Mouse (Mus musculus): ENCODE measurements around the gene Hspb8. TPM values are rescaled to one million over a fixed set of nuclear protein-coding genes. Genes with fewer than 3 reads are reported as not detected.

The Hspb8 gene
- polyA plus RNA-seq, 1 experiment from 2014 or later: 34.9 TPM

- H3K9me3 ChIP-seq (replicated peaks; ENCODE audit: control insufficient read depth, low read length): no peaks in the 10 kb centered on the region
- no peak overlapping the region for H3K27ac ChIP-seq (ENCODE audit: low read depth, low read length)
- H3K27me3 ChIP-seq (ENCODE audit: control insufficient read depth, insufficient read depth, low read length): no peaks in the 10 kb centered on the region
- H3K4me2 ChIP-seq: no peak overlapping the region
- WGBS (ENCODE audit: insufficient replicate concordance): 39% methylated on average over 4 of the region's 4 CpGs
- H3K36me3 ChIP-seq (ENCODE audit: control insufficient read depth, insufficient read depth, low read length): no peaks in the 10 kb centered on the region
- H3K4me3 ChIP-seq (ENCODE audit: low read depth, low read length): no peak overlapping the region
- ATAC-seq (replicated peaks; ENCODE audit: insufficient number of reproducible peaks, low FRiP score, low TSS enrichment): no peak
- H3K9ac ChIP-seq (ENCODE audit: low read depth, low read length): no peak overlapping the region
- peaks cover 17% of the 10 kb centered on the region for H3K4me1 ChIP-seq (ENCODE audit: control insufficient read depth, insufficient read depth, low read length)
Measured at GRCm38 (mm10) chr5:116407321-116407720, 15.3 kb downstream of the Hspb8 start.

GRCm38 (mm10) chr5:116406507-116406906 is 16.2 kb downstream of the Hspb8 start:
- Histone ChIP-seq H3K9me3 (replicated peaks; ENCODE audit: control insufficient read depth, low read length) (no peaks in the 10 kb centered on the region), H3K9ac (ENCODE audit: low read depth, low read length) (no peak overlapping the region), H3K36me3 (ENCODE audit: control insufficient read depth, insufficient read depth, low read length) (no peaks in the 10 kb centered on the region), H3K27me3 (ENCODE audit: control insufficient read depth, insufficient read depth, low read length) (no peaks in the 10 kb centered on the region), H3K4me3 (ENCODE audit: low read depth, low read length) (no peak overlapping the region), H3K27ac (ENCODE audit: low read depth, low read length) (no peak overlapping the region), H3K4me1 (ENCODE audit: control insufficient read depth, insufficient read depth, low read length) (peaks cover 15% of the 10 kb centered on the region), H3K4me2 (no peak overlapping the region)
- ATAC-seq (replicated peaks; ENCODE audit: insufficient number of reproducible peaks, low FRiP score, low TSS enrichment): no peak
- WGBS (ENCODE audit: insufficient replicate concordance): 76% methylated on average over 3 of the region's 3 CpGs

- Histone ChIP-seq H3K36me3 (ENCODE audit: control insufficient read depth, insufficient read depth, low read length) (no peaks in the 10 kb centered on the region), H3K4me3 (ENCODE audit: low read depth, low read length) (no peak overlapping the region), H3K9me3 (replicated peaks; ENCODE audit: control insufficient read depth, low read length) (no peaks in the 10 kb centered on the region), H3K4me1 (ENCODE audit: control insufficient read depth, insufficient read depth, low read length) (peaks cover 10% of the 10 kb centered on the region), H3K4me2 (no peak overlapping the region), H3K27me3 (ENCODE audit: control insufficient read depth, insufficient read depth, low read length) (no peaks in the 10 kb centered on the region), H3K9ac (ENCODE audit: low read depth, low read length) (no peak overlapping the region), H3K27ac (ENCODE audit: low read depth, low read length) (no peak overlapping the region)
- WGBS (ENCODE audit: insufficient replicate concordance): 88% methylated on average over 1 of the region's 1 CpGs
- no peak for ATAC-seq (replicated peaks; ENCODE audit: insufficient number of reproducible peaks, low FRiP score, low TSS enrichment)
Measured at GRCm38 (mm10) chr5:116405934-116406333, 16.7 kb downstream of the Hspb8 start.

GRCm38 (mm10) chr5:116404063-116404462 is 18.6 kb downstream of the Hspb8 start:
- H3K4me2 ChIP-seq: no peak overlapping the region
- ATAC-seq (replicated peaks; ENCODE audit: insufficient number of reproducible peaks, low FRiP score, low TSS enrichment): no peak
- no peaks in the 10 kb centered on the region for H3K27me3 ChIP-seq (ENCODE audit: control insufficient read depth, insufficient read depth, low read length)
- 81% methylated on average over 2 of the region's 2 CpGs for WGBS (ENCODE audit: insufficient replicate concordance)
- no peak overlapping the region for H3K9ac ChIP-seq (ENCODE audit: low read depth, low read length)
- H3K36me3 ChIP-seq (ENCODE audit: control insufficient read depth, insufficient read depth, low read length): no peaks in the 10 kb centered on the region
- no peaks in the 10 kb centered on the region for H3K9me3 ChIP-seq (replicated peaks; ENCODE audit: control insufficient read depth, low read length)
- H3K4me1 ChIP-seq (ENCODE audit: control insufficient read depth, insufficient read depth, low read length): no peaks in the 10 kb centered on the region
- H3K27ac ChIP-seq (ENCODE audit: low read depth, low read length): no peak overlapping the region
- H3K4me3 ChIP-seq (ENCODE audit: low read depth, low read length): no peak overlapping the region

- no peak overlapping the region for H3K9ac ChIP-seq (ENCODE audit: low read depth, low read length)
- no peaks in the 10 kb centered on the region for H3K9me3 ChIP-seq (replicated peaks; ENCODE audit: control insufficient read depth, low read length)
- no peaks in the 10 kb centered on the region for H3K27me3 ChIP-seq (ENCODE audit: control insufficient read depth, insufficient read depth, low read length)
- no peak overlapping the region for H3K27ac ChIP-seq (ENCODE audit: low read depth, low read length)
- no peak for ATAC-seq (replicated peaks; ENCODE audit: insufficient number of reproducible peaks, low FRiP score, low TSS enrichment)
- no peaks in the 10 kb centered on the region for H3K4me1 ChIP-seq (ENCODE audit: control insufficient read depth, insufficient read depth, low read length)
- no peak overlapping the region for H3K4me3 ChIP-seq (ENCODE audit: low read depth, low read length)
- 75% methylated on average over 3 of the region's 3 CpGs for WGBS (ENCODE audit: insufficient replicate concordance)
- no peak overlapping the region for H3K4me2 ChIP-seq
- H3K36me3 ChIP-seq (ENCODE audit: control insufficient read depth, insufficient read depth, low read length): no peaks in the 10 kb centered on the region
Measured at GRCm38 (mm10) chr5:116400801-116401200, 21.9 kb downstream of the Hspb8 start.

GRCm38 (mm10) chr5:116400042-116400730 is 22.5 kb downstream of the Hspb8 start:
- ATAC-seq (replicated peaks; ENCODE audit: insufficient number of reproducible peaks, low FRiP score, low TSS enrichment): no peak
- no peaks in the 10 kb centered on the region for H3K9me3 ChIP-seq (replicated peaks; ENCODE audit: control insufficient read depth, low read length)
- WGBS (ENCODE audit: insufficient replicate concordance): 62% methylated on average over 8 of the region's 8 CpGs

GRCm38 (mm10) chr5:116396104-116396503 is 26.6 kb downstream of the Hspb8 start:
- no peaks in the 10 kb centered on the region for H3K36me3 ChIP-seq (ENCODE audit: control insufficient read depth, insufficient read depth, low read length)
- no peaks in the 10 kb centered on the region for H3K4me1 ChIP-seq (ENCODE audit: control insufficient read depth, insufficient read depth, low read length)
- H3K27me3 ChIP-seq (ENCODE audit: control insufficient read depth, insufficient read depth, low read length): no peaks in the 10 kb centered on the region
- no peak overlapping the region for H3K4me2 ChIP-seq
- no peak for ATAC-seq (replicated peaks; ENCODE audit: insufficient number of reproducible peaks, low FRiP score, low TSS enrichment)
- H3K27ac ChIP-seq (ENCODE audit: low read depth, low read length): no peak overlapping the region
- no peak overlapping the region for H3K9ac ChIP-seq (ENCODE audit: low read depth, low read length)
- no peak overlapping the region for H3K4me3 ChIP-seq (ENCODE audit: low read depth, low read length)
- 78% methylated on average over 5 of the region's 5 CpGs for WGBS (ENCODE audit: insufficient replicate concordance)
- H3K9me3 ChIP-seq (replicated peaks; ENCODE audit: control insufficient read depth, low read length): no peaks in the 10 kb centered on the region

More at GRCm38 (mm10) chr5:116400042-116400730, 22.5 kb downstream of the Hspb8 start:
- no peak overlapping the region for H3K9ac ChIP-seq (ENCODE audit: low read depth, low read length)
- H3K27ac ChIP-seq (ENCODE audit: low read depth, low read length): no peak overlapping the region
- H3K36me3 ChIP-seq (ENCODE audit: control insufficient read depth, insufficient read depth, low read length): no peaks in the 10 kb centered on the region
- no peak overlapping the region for H3K4me3 ChIP-seq (ENCODE audit: low read depth, low read length)
- no peaks in the 10 kb centered on the region for H3K27me3 ChIP-seq (ENCODE audit: control insufficient read depth, insufficient read depth, low read length)
- H3K4me2 ChIP-seq: no peak overlapping the region
- no peaks in the 10 kb centered on the region for H3K4me1 ChIP-seq (ENCODE audit: control insufficient read depth, insufficient read depth, low read length)

GRCm38 (mm10) chr5:116392603-116393002 is 30.1 kb downstream of the Hspb8 start:
- 66% methylated on average over 9 of the region's 9 CpGs for WGBS (ENCODE audit: insufficient replicate concordance)
- no peak overlapping the region for H3K4me3 ChIP-seq (ENCODE audit: low read depth, low read length)
- H3K4me1 ChIP-seq (ENCODE audit: control insufficient read depth, insufficient read depth, low read length): peaks cover 6% of the 10 kb centered on the region; the same call in 1 of the 2 replicates
- ATAC-seq (replicated peaks; ENCODE audit: insufficient number of reproducible peaks, low FRiP score, low TSS enrichment): no peak
- no peaks in the 10 kb centered on the region for H3K9me3 ChIP-seq (replicated peaks; ENCODE audit: control insufficient read depth, low read length)
- H3K36me3 ChIP-seq (ENCODE audit: control insufficient read depth, insufficient read depth, low read length): no peaks in the 10 kb centered on the region
- H3K9ac ChIP-seq (ENCODE audit: low read depth, low read length): no peak overlapping the region
- H3K4me2 ChIP-seq: no peak overlapping the region
- no peaks in the 10 kb centered on the region for H3K27me3 ChIP-seq (ENCODE audit: control insufficient read depth, insufficient read depth, low read length)
- no peak overlapping the region for H3K27ac ChIP-seq (ENCODE audit: low read depth, low read length)
